Mouse (Mus musculus) heart, embryonic 14.5 days (tissue): ENCODE measurements at regions not wholly inside any gene's neighbourhood (a gene's known extent, or its start where the extent isn't known, plus 50 kb on each side); places are given as distances from the start of the nearest gene placed in this dataset.

Experiments
- ATAC-seq: fragments of 200-750 bp; cut with Nextera tagmentation; 2 replicates; pipeline ENCODE4 v1.8.0; 2017; ENCODE audit warnings: low read depth, moderate TSS enrichment; ENCODE audit not compliant: insufficient number of reproducible peaks, insufficient read depth, low FRiP score
- H3K27ac ChIP-seq, 2 experiments: fragments of 200-500 bp in 1 of 2; fragments of 300-500 bp in 1 of 2; sonication (generic) in 1 of 2; replicated peaks in 1 of 2; 2 replicates each; pipeline ENCODE4 v1.5.1; 2012 to 2014; ENCODE audit warnings: low read depth in 2 of 2, low read length in 2 of 2, control low read depth in 1 of 2, mild to moderate bottlenecking in 1 of 2, mixed read lengths in 1 of 2; ENCODE audit not compliant: control insufficient read depth in 1 of 2, insufficient read depth in 1 of 2
- H3K27me3 ChIP-seq: fragments of 300-500 bp; sonication (generic); 2 replicates; pipeline ENCODE4 v1.6.1; 2014; ENCODE audit warnings: mild to moderate bottlenecking, low read length, control low read depth; ENCODE audit not compliant: control insufficient read depth, insufficient read depth
- H3K36me3 ChIP-seq: fragments of 300-500 bp; sonication (generic); 2 replicates; pipeline ENCODE4 v1.6.1; 2014; ENCODE audit warnings: mild to moderate bottlenecking, control low read depth, low read length, mixed read lengths; ENCODE audit not compliant: control insufficient read depth, insufficient read depth
- H3K4me1 ChIP-seq, 2 experiments: fragments of 200-500 bp in 1 of 2; fragments of 300-500 bp in 1 of 2; sonication (generic) in 1 of 2; 2 replicates each; pipeline ENCODE4 v1.6.1; 2012 to 2014; ENCODE audit warnings: low read length in 2 of 2, control low read depth in 1 of 2, mixed read lengths in 1 of 2; ENCODE audit not compliant: control insufficient read depth in 2 of 2, insufficient read depth in 2 of 2
- H3K4me2 ChIP-seq: fragments of 300-500 bp; sonication (generic); 2 replicates; pipeline ENCODE4 v1.6.1; 2014; ENCODE audit warnings: mild to moderate bottlenecking, low read length
- H3K4me3 ChIP-seq, 2 experiments: fragments of 200-500 bp in 1 of 2; fragments of 300-500 bp in 1 of 2; sonication (generic) in 1 of 2; 2 replicates each; pipeline ENCODE4 v1.5.1; 2012 to 2014; ENCODE audit warnings: low read length in 2 of 2, mild to moderate bottlenecking in 2 of 2, control low read depth in 1 of 2, low read depth in 1 of 2, moderate library complexity in 1 of 2; ENCODE audit not compliant: control insufficient read depth in 1 of 2, insufficient read depth in 1 of 2
- H3K9ac ChIP-seq: fragments of 300-500 bp; sonication (generic); 2 replicates; pipeline ENCODE4 v1.6.1; 2014; ENCODE audit warnings: mild to moderate bottlenecking, low read length
- H3K9me3 ChIP-seq: fragments of 300-500 bp; sonication (generic); 2 replicates; pipeline ENCODE4 v1.6.1; 2016; ENCODE audit warnings: low read length, control low read depth; ENCODE audit not compliant: control insufficient read depth
- WGBS: fragments of 180-500 bp; shearing (Covaris S2); extraction: QIAGEN DNeasy Blood & Tissue Kit; methylation state at CpG from one replicate; pipeline ENCODE4 v1.1.7; 2014; 5-methylcytosine and 5-hydroxymethylcytosine counted together

DNA sequence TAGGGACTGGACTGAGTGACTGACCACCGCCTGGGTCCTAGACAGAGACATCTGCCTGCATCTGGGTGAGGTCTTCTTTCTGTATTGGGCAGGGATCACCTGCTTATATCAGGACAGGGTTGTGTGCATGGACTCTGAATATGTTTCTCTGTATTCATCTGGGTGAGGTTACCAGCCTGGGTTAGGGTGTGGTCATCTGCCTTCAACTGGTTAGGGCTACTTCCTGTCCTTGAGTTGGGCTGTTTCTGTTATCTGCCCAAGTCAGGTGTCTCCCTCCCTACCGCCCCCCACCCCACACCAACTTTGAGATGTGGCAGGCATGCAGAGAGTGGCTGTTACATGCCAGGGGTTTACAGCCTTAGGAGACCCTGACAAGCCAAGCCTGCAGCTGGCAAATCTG is 114.2 kb downstream of the Ndufa10 start:
- Histone ChIP-seq H3K4me3 (no peak overlapping the region), H3K4me2 (no peak overlapping the region), H3K36me3 (no peaks in the 10 kb centered on the region), H3K4me1 (peaks cover 8 to 16% of the 10 kb centered on the region in 2 experiments), H3K9me3 (no peaks in the 10 kb centered on the region), H3K27ac (no peak overlapping the region), H3K27me3 (no peaks in the 10 kb centered on the region), H3K9ac (no peak overlapping the region)
- no peak for ATAC-seq
- WGBS, result 84% methylated on average over 2 of the region's 2 CpGs

DNA sequence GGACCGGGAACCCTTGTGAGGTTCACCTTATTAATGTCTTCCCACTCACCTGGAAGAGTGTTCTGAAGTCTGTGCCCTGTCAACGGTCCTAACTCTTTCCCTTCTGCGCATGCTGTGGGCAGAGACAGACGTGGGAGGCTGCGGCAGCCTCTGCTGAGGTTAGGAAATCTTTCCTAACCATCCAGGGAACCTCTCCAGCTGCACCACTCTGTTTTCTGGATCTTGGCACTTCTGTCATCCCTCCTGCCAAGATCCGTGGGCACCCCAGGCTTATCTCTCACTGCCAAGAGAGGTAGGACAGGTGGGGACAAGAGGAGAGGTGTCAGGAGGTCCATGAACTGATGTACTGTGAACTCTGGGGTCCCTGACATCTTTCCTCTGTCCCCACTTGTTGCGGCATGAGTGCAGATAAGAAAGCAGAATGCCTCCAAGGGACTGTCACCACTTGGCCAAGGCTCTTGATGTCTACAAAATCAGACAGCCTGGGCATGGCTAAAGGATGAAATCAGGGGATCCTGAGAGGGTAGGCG is 114.8 kb downstream of the Ndufa10 start:
- no peak overlapping the region for H3K4me2 ChIP-seq
- H3K9ac ChIP-seq, result no peak overlapping the region
- H3K36me3 ChIP-seq, result no peaks in the 10 kb centered on the region
- no peak overlapping the region for H3K27ac ChIP-seq
- no peak overlapping the region for H3K4me3 ChIP-seq
- no peak for ATAC-seq
- no peaks in the 10 kb centered on the region for H3K9me3 ChIP-seq
- peaks cover 8 to 16% of the 10 kb centered on the region in 2 experiments for H3K4me1 ChIP-seq
- H3K27me3 ChIP-seq, result no peaks in the 10 kb centered on the region
- WGBS, result 55% methylated on average over 8 of the region's 8 CpGs

DNA sequence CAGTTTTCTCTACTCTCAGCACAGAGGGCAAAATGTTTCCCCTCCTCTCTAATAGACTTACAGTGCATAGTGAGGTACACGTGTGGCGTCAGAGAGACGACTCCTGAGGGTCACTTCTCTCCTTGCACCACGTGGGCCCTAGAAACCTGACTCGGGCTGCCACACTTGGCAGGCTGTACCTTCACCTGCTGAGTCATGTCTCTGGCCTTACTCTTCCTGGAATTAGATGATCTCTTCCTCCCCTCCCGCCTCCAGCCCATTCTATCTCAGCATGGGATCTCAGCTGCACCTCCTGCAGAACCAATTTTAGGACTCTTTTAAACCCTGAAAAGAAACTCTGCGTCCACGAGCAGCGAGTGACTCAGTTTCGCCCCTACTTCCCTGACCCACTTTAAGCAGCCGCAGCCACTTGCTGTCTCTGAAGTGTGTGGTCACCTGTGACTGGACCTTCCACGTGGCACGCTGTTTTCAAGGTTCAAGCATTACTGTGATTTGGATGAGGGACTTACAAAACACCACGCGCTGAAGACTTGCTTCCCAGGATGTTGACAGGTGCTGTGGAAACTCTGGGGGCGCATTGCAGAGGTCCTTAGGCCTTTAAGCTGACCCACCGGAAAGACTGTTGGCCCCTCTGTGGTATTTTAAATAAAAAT is 125.2 kb downstream of the Ndufa10 start:
- Histone ChIP-seq H3K4me3 (no peak overlapping the region), H3K4me1 (peaks cover 7% of the 10 kb centered on the region in 2 experiments; a peak in 2 of 4 replicates), H3K27ac (no peak overlapping the region), H3K9me3 (no peaks in the 10 kb centered on the region), H3K4me2 (no peak overlapping the region), H3K9ac (no peak overlapping the region), H3K36me3 (no peaks in the 10 kb centered on the region), H3K27me3 (no peaks in the 10 kb centered on the region)
- no peak for ATAC-seq
- WGBS, result 55% methylated on average over 17 of the region's 17 CpGs

DNA sequence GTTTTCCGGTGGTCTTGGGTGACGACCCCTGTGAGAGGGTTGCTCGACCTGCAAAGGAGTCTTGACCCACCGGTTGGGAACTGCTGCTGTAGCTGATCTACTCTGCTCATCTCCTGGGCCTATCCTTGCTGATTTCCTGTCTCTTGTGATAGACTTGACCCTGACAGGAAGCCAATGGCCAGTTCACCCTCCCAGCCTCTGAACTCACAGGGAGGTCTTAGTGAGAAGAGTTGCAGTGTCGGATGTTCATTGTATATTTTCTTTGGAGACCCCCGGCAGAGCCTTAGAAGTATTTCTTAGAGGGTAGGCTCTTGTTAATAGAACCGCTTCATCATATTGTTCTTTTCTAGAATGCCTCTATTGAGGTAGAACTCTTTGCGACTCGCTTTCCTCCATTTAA is 126.0 kb downstream of the Ndufa10 start:
- Histone ChIP-seq H3K4me3 (no peak overlapping the region), H3K27me3 (no peaks in the 10 kb centered on the region), H3K27ac (no peak overlapping the region), H3K36me3 (no peaks in the 10 kb centered on the region), H3K4me2 (no peak overlapping the region), H3K9ac (no peak overlapping the region), H3K9me3 (no peaks in the 10 kb centered on the region), H3K4me1 (peaks cover 12 to 13% of the 10 kb centered on the region in 2 experiments; a peak in 3 of 4 replicates)
- 84% methylated on average over 9 of the region's 9 CpGs for WGBS
- ATAC-seq, result no peak

GRCm38 (mm10) chr1:92343768-92344167 is 129.9 kb downstream of the Ndufa10 start:
- Histone ChIP-seq H3K27ac (no peak overlapping the region), H3K36me3 (no peaks in the 10 kb centered on the region), H3K4me1 (peaks cover 14 to 16% of the 10 kb centered on the region in 2 experiments; a peak in 3 of 4 replicates), H3K27me3 (no peaks in the 10 kb centered on the region), H3K9me3 (peaks cover 4% of the 10 kb centered on the region; the same call in 1 of the 2 replicates), H3K4me3 (no peak overlapping the region), H3K4me2 (no peak overlapping the region), H3K9ac (no peak overlapping the region)
- WGBS, result 65% methylated on average over 2 of the region's 2 CpGs
- ATAC-seq, result peak; percentile 27; the same call in 1 of the 2 replicates

DNA sequence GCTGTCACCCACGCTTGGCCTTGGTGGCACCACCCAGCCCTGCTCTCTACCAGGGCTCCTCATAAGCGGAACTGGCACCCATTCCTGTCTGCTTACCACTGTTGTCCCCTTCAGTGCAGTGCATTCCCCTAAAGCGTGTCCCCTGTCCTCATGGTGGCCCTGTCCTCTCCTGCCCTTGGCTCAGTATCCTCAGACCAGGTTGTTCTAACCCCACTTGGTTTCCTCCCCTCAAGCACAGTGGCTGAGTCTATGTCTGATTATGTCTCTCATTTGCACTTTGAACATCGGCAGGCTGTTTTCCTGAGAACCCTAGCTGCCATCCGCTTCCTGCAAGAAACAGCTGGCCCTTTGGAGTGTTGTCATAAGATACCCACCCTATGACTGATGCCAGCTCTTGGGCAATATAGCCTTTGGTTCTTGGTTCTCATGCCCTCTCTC is 130.5 kb downstream of the Ndufa10 start:
- WGBS, result 84% methylated on average over 5 of the region's 5 CpGs
- H3K27ac ChIP-seq, result no peak overlapping the region
- no peak overlapping the region for H3K4me3 ChIP-seq
- no peak for ATAC-seq
- H3K9me3 ChIP-seq, result peaks cover 4% of the 10 kb centered on the region; the same call in 1 of the 2 replicates
- no peak overlapping the region for H3K4me2 ChIP-seq
- no peaks in the 10 kb centered on the region for H3K27me3 ChIP-seq
- no peaks in the 10 kb centered on the region for H3K36me3 ChIP-seq
- no peak overlapping the region for H3K9ac ChIP-seq
- H3K4me1 ChIP-seq, result peaks cover 16 to 17% of the 10 kb centered on the region in 2 experiments

DNA sequence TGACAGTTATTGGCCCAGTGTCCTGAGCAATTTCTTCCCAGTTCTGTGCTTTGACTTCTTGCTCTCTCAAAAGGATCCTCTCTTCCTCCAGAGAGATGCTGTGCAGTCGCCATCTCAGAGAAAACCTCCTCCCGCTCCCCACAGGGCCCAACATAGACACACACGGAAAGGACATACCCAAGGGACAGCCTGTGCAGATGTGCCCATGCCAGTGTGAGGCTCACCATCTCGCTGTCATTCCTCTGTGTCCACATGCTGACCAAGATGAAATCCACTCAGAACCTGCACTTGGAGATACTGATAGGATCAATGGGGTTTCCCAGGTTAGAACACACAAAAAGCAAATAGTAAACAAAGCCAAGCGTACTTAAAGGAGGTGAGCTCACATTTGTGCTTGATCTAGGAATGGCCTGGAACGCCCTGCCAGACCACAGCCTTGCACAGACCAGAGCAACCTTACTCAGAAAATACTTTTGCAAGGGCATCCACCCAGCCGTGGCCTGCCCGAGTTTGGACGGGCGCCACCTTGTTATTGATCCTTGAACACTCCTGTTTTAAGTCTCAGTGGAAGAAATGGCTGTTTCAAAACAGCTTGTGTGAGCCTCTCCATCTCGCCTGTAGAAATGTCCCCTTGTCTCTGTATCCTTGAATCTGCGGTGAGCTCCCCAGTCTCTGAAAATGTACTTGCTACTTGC is 131.7 kb downstream of the Ndufa10 start:
- Histone ChIP-seq H3K9me3 (peaks cover 4% of the 10 kb centered on the region; the same call in 1 of the 2 replicates), H3K36me3 (no peaks in the 10 kb centered on the region), H3K27ac (no peak overlapping the region), H3K4me3 (no peak overlapping the region), H3K4me1 (peaks cover 21 to 24% of the 10 kb centered on the region in 2 experiments), H3K9ac (no peak overlapping the region), H3K4me2 (no peak overlapping the region), H3K27me3 (no peaks in the 10 kb centered on the region)
- ATAC-seq, result no peak
- 86% methylated on average over 12 of the region's 12 CpGs for WGBS
